Mouse (Mus musculus): Measurements from ENCODE around the gene Smg9.

DNA sequence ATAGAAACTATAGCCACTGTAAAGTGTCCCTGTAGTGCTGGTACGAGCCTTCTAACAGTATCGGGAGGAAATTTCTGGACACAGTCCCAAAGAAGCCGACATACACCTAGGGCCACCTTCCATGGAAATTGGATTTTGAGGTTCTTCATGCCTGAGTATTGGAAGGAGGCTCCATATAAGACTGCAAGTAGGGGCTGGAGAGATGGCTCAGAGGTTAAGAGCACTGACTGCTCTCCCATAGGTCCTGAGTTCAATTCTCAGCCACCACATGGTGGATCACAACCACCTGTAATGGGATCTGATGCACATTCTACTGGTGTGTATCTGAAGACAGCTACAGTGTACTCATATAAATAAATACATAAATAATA is 648 bp downstream of the Smg9 start:
- TF ChIP-seq CTCF (IDR thresholded peaks at IDR 0.05; ENCODE audit: extremely low read depth, insufficient read depth, insufficient read length, insufficient replicate concordance) (no peak), POLR2A (IDR thresholded peaks at IDR 0.05; ENCODE audit: low read depth, low read length) (no peak)

Measured in spleen, adult 2 months (tissue).